Mouse (Mus musculus): Measurements from ENCODE around the gene Gal3st4. TPM values are rescaled to one million over a fixed set of nuclear protein-coding genes. Genes with fewer than 3 reads are reported as not detected.
A peak's percentile ranks its signal among the peaks of the same experiment; 100 is the strongest.

The Gal3st4 gene
- polyA plus RNA-seq, 1 experiment from 2014 or later = 3.1 TPM

DNA sequence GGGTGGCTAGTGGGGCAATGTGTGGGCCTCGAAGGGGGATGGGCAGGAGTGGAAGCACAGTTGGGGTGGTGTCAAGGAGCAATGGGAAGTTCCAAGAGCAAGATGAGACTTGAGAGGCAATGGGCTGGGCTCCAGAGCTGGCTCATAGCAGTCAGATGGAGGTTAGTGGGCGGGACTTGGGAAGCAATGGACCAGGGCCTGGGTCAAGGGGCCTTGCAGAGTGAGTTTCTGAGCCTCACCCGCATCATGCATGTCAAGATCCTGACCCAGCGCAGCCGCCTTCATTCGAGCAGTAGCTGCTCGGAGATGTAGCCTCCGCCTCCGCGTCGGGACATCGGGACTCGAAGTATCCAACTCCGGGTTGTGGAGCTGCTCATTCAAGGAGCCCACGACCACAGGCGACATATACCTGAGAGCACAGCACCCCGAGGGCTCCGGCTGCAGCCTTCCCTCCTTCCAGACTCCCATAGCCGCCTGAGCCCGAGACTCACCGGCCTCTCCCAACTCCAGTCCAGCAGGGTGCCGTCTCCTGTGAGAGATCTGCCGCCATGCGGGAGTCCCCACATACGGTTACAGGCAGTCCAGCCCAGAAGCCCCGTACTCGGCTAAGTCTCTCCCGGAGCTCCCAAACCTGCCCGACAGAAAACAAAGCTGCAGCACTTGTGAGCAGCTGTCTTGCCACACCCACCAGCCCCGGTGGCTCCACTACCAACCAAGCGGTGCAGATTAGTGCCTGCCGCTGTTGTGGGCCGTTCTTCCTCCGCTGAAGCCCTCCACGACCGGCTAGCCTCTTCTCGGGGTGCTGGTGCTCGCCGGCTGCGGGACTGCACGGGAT is 2.8 kb upstream of the Gal3st4 start:
- peaks cover 45% of the 10 kb centered on the region for H3K36me3 ChIP-seq (replicated peaks)
- peak overlapping the region; percentile 73 for H3K27ac ChIP-seq
- H3K4me3 ChIP-seq = peak overlapping the region; percentile 47
- WGBS = 6% methylated on average over 41 of the region's 41 CpGs
- no peak for DNase-seq (ENCODE audit: extremely low spot score, low spot score)
- H3K4me1 ChIP-seq = peaks cover 89% of the 10 kb centered on the region
- peaks cover 51% of the 10 kb centered on the region for H3K27me3 ChIP-seq (ENCODE audit: poor library complexity, severe bottlenecking)
- H3K9me3 ChIP-seq = peaks cover 1% of the 10 kb centered on the region

DNA sequence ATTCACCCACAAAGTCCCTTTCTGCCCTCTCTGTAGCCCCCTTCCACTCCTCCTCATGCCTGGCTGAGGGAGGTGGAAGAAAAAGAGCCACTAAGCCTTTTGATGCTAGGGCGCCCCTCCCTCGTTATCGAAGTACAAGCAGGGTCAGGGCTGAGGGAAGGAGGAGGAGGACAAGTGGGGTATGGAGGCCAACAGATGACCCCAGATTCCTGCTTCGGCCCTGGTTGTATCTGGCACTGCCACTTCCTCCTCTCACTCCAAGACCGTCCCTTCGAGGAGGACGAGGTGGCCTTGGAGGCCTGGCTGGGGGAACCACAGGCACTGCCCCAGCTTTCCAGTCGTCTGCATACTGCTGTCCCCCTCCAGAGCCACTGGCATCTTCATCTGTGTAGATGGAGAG is 1.5 kb upstream of the Gal3st4 start:
- Histone ChIP-seq H3K27ac (no peak overlapping the region), H3K9me3 (no peaks in the 10 kb centered on the region), H3K36me3 (replicated peaks) (peaks cover 45% of the 10 kb centered on the region), H3K4me1 (peaks cover 86% of the 10 kb centered on the region), H3K27me3 (ENCODE audit: poor library complexity, severe bottlenecking) (peaks cover 51% of the 10 kb centered on the region), H3K4me3 (no peak overlapping the region; the same call in 1 of the 2 replicates)
- 63% methylated on average over 8 of the region's 8 CpGs for WGBS
- no peak for DNase-seq (ENCODE audit: extremely low spot score, low spot score)

DNA sequence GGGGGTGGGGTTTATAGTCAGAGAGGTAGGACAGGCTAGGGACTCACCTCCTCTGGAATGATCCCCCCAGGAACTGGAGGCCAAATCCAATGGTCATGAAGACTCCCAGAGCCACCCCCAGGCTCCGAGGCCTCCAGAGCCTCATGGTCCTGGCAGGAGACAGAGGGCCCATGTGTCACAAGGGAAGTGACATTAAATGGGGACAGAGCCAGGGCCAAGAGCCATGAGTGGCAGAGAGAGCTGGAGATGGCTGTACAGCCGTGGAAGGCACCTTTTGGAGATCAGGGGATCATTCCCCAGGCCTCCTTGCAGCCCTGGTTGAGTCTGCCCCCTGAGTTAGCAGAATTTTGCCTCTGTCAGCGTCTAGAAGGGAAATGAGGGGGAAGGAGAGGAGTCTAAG is 1.4 kb downstream of the Gal3st4 start:
- 46% methylated on average over 3 of the region's 3 CpGs for WGBS
- peaks cover 56% of the 10 kb centered on the region for H3K4me1 ChIP-seq

DNA sequence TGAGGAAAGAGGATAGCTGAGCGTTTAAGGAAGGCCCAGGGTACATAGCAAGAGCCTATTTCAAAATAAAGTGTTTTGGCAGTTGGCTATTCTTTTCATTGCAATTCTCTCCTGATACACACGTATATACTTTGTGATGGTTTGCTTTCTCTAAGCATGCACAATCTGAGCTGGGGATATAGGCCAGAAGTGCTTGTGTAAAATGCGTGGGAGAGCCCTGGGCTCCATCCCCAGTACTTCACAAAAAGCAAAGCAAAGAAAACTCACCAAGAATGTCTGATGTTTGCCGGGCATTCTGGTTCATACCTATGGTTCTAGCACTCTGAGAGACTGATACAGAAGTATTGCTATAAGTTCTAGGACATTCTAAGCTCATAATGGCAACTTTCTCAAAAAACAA is 3.7 kb downstream of the Gal3st4 start:
- H3K9me3 ChIP-seq = no peaks in the 10 kb centered on the region
- peaks cover 44% of the 10 kb centered on the region for H3K4me1 ChIP-seq
- H3K27me3 ChIP-seq (ENCODE audit: poor library complexity, severe bottlenecking) = peaks cover 25% of the 10 kb centered on the region
- WGBS = 84% methylated on average over 4 of the region's 4 CpGs
- H3K36me3 ChIP-seq (replicated peaks) = peaks cover 14% of the 10 kb centered on the region
- H3K27ac ChIP-seq = no peak overlapping the region
- DNase-seq (ENCODE audit: extremely low spot score, low spot score) = no peak
- no peak overlapping the region for H3K4me3 ChIP-seq

More for the DNA sequence above, 1.4 kb downstream of the Gal3st4 start:
- Histone ChIP-seq H3K9me3 (no peaks in the 10 kb centered on the region), H3K4me3 (no peak overlapping the region), H3K36me3 (replicated peaks) (peaks cover 25% of the 10 kb centered on the region), H3K27me3 (ENCODE audit: poor library complexity, severe bottlenecking) (peaks cover 39% of the 10 kb centered on the region), H3K27ac (no peak overlapping the region)
- DNase-seq (ENCODE audit: extremely low spot score, low spot score) = no peak

DNA sequence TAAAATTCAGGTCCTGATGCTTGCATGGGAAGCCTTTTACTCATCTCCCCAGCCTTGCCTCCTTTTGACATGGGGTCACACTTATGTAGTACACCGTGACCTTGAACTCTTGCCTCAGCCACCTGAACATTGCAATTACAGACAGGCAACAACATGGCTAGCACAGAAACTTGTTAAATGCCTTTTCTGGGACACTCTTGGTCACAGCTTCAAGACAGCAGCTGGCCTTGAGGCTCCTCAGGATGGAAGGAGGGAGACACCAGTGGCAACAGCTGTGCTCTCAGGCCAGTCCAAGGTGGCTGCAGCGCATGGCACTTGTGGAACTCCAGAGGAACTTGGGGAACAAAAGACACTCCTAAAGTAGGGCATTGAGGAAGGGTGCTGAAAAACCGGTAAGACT is 5.5 kb downstream of the Gal3st4 start:
- Histone ChIP-seq H3K4me3 (no peak overlapping the region), H3K4me1 (peaks cover 40% of the 10 kb centered on the region), H3K27me3 (ENCODE audit: poor library complexity, severe bottlenecking) (peaks cover 17% of the 10 kb centered on the region), H3K9me3 (no peaks in the 10 kb centered on the region), H3K27ac (no peak overlapping the region), H3K36me3 (replicated peaks) (peaks cover 19% of the 10 kb centered on the region)
- DNase-seq (ENCODE audit: extremely low spot score, low spot score) = no peak
- WGBS = 86% methylated on average over 3 of the region's 3 CpGs

DNA sequence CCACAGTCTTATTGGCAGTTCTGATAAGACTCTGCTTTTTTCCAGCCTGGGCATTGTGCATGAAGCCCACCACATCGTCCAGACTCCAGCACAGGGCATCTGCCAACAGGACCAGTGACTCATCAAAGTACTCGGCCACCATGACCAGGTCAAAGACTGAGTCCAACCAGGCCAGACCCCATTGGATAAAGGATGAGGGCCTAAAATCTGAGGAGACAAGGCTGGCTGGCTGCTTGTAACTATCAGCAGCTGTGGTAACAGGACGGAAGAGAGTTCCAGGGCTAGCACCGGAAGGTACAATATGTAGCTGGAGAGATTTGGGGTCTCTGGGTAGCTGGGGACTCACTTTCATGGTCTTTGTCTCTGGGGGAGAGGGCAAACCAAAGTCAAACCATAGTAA is 6.9 kb downstream of the Gal3st4 start:
- peaks cover 3% of the 10 kb centered on the region; the same call in 1 of the 2 replicates for H3K27me3 ChIP-seq (ENCODE audit: poor library complexity, severe bottlenecking)
- WGBS = 96% methylated on average over 4 of the region's 4 CpGs
- H3K4me3 ChIP-seq = no peak overlapping the region
- no peak for DNase-seq (ENCODE audit: extremely low spot score, low spot score)
- no peak overlapping the region for H3K27ac ChIP-seq
- peaks cover 33% of the 10 kb centered on the region for H3K36me3 ChIP-seq (replicated peaks)
- H3K4me1 ChIP-seq = peaks cover 31% of the 10 kb centered on the region
- no peaks in the 10 kb centered on the region for H3K9me3 ChIP-seq

DNA sequence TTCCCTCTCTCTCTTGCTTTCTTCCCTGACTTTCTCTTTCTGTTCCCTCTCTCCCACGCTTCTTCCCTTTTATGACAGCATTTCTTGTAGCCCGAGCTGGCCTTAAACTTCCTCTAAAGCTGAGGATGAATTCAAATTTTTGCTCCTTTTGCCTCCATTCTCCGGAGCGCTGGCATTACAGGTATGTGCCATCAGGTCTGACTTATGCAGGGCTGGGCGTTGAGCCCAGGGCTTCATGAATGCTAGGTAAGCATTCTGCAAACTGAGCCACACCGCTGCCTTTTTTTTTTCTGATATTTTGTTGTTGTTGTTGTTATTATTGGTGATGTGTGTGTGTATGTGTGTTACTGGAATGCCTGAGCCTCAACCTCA is 8.4 kb downstream of the Gal3st4 start:
- H3K9me3 ChIP-seq = no peaks in the 10 kb centered on the region
- H3K27me3 ChIP-seq (ENCODE audit: poor library complexity, severe bottlenecking) = no peaks in the 10 kb centered on the region
- peaks cover 30% of the 10 kb centered on the region for H3K4me1 ChIP-seq
- H3K27ac ChIP-seq = peak overlapping the region; percentile 93
- peak overlapping the region; percentile 99 for H3K4me3 ChIP-seq
- peaks cover 48% of the 10 kb centered on the region for H3K36me3 ChIP-seq (replicated peaks)
- WGBS = 17% methylated on average over 6 of the region's 6 CpGs
- no peak for DNase-seq (ENCODE audit: extremely low spot score, low spot score)

DNA sequence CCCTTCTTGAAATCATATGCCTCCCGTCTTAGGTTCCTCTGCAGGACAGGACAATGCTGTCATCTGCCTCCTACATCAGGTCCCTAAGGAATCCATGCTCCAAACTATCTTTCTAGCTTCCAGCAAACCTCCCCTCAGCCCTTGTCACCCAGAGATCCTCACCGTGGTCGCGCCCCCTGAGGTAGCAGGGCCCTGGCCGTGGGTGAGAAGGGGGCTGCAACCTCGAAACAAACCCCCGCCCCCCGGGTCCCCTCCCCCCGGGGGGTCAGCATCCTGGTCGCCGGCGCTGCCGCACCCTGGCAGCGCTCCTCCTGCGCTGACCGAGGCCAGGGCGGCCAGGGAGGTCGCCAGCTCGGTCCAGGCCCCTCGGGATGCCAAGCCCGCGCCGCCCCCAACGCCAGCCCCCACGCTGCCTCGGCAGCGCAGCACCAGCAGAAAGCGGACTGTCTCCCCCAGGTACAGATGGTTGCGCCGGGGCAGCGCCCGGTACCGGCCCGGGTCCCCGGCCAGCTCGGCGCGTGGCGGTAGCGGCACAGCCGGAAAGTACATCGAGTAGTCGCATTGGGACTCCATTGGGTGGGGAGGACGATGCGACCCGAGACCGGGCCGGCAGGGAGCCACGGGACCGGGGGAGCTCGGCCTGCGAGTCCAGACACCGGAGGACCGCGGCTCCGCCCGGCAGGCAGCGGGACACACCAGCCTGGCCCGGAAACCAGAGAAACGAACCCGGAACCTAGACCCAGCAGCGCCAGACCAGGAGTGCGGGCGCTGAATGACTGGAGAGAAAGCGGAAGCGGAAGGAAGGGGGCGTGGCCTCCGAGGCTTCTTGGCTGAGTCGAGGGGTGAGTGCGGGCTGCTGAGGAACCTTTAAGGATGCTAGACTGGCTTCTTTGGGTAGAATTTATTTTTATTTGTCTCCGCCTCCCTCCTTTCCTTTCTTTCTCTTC is 9.1 kb downstream of the Gal3st4 start, which contains the start of gene BC037034:
Gene BC037034 (minus strand): TSS at position 774 of the 947 bp plus-strand sequence.
- Histone ChIP-seq H3K9me3 (no peaks in the 10 kb centered on the region), H3K27ac (peak within 1 kb of the TSS; percentile 93), H3K36me3 (replicated peaks) (peaks cover 54% of the 10 kb centered on the region), H3K4me3 (peak within 1 kb of the TSS; percentile 99), H3K4me1 (peaks cover 30% of the 10 kb centered on the region), H3K27me3 (ENCODE audit: poor library complexity, severe bottlenecking) (no peaks in the 10 kb centered on the region)
- under 1% methylated on average over 66 of the region's 71 CpGs for WGBS
- DNase-seq (ENCODE audit: extremely low spot score, low spot score) = peak; percentile 90

DNA sequence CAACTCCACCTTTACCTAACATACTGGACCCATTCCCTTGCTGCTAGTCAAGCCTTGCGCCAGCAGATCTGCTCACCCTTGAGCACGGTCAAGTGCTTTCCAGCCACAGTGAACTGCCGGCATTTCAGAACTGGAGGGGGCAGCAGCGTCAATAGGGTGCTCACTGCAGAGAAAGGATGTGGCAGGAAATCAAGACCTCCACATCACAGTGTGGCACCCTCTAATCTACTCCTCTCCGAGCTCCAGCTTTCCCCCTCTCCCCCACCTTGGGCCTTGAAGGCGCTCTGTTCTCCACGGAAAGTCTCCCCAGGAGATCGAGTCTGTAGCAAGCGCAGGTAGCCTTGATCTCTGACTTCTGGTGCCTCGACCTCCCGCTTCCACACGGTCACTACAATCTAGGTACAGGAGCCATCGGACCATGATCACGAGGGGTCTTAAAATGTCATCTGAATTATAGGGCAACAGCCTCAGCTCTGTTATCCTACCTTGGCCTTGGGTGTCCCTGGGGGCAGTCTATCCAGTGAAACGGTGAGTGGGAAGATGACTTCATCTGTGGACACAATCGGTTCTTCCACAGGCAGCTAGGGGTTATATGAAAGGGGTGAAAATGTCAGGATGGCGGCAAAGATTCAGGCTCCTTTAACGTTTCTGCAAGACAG is 9.9 kb downstream of the Gal3st4 start:
- 72% methylated on average over 18 of the region's 18 CpGs for WGBS
- peak overlapping the region; percentile 93 for H3K27ac ChIP-seq
- H3K27me3 ChIP-seq (ENCODE audit: poor library complexity, severe bottlenecking) = no peaks in the 10 kb centered on the region
- H3K4me1 ChIP-seq = peaks cover 30% of the 10 kb centered on the region
- no peaks in the 10 kb centered on the region for H3K9me3 ChIP-seq
- peaks cover 62% of the 10 kb centered on the region for H3K36me3 ChIP-seq (replicated peaks)
- peak overlapping the region; percentile 99 for H3K4me3 ChIP-seq
- DNase-seq (ENCODE audit: extremely low spot score, low spot score) = no peak

DNA sequence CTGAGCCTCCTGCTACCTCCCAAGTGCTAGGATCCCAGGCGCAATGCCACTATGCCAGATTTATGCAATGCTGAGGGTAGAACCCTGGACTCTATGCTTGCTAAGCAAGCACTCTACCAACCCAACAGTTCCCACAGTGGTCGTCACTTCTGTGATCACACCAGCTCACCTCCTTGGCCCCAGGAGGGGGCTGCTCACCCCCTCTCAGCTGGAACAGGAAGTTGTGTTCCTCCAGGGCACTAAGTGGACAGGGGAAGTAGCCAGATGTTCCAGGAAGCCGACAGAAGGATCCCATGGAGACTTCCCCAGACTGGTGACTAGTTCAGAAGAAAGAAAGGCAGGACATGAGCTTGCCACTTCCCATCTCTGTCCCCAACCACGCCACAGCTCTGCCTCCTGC is 10.6 kb downstream of the Gal3st4 start:
- Histone ChIP-seq H3K4me3 (peak overlapping the region; percentile 99; the same call in 1 of the 2 replicates), H3K4me1 (peaks cover 30% of the 10 kb centered on the region), H3K9me3 (no peaks in the 10 kb centered on the region), H3K27me3 (ENCODE audit: poor library complexity, severe bottlenecking) (no peaks in the 10 kb centered on the region), H3K27ac (no peak overlapping the region), H3K36me3 (replicated peaks) (peaks cover 66% of the 10 kb centered on the region)
- no peak for DNase-seq (ENCODE audit: extremely low spot score, low spot score)
- WGBS = 74% methylated on average over 4 of the region's 4 CpGs

DNA sequence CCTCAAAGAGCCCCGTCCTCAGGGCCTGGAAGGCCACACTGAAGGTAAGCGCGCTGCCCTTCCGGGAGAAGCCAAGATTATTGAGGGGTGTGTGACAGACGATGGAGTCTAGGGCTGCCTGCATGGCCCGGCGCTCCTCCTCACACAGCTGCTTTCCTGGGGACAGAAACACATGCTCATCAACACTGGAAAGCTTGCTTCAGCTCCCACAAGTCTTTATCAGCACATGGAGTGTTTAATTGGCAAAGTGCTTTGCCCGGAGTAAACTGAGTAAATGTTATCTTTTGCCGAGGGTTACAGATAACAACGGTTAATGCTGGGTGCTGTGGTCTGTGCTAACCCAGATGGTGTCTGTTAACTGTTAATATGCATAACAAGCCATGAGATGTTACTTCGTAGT is 11.8 kb downstream of the Gal3st4 start:
- no peak for DNase-seq (ENCODE audit: extremely low spot score, low spot score)
- 90% methylated on average over 11 of the region's 11 CpGs for WGBS
- peaks cover 58% of the 10 kb centered on the region for H3K36me3 ChIP-seq (replicated peaks)
- H3K27ac ChIP-seq = no peak overlapping the region
- H3K27me3 ChIP-seq (ENCODE audit: poor library complexity, severe bottlenecking) = no peaks in the 10 kb centered on the region
- peaks cover 41% of the 10 kb centered on the region for H3K4me1 ChIP-seq
- H3K4me3 ChIP-seq = peak overlapping the region; percentile 1; the same call in 1 of the 2 replicates
- H3K9me3 ChIP-seq = no peaks in the 10 kb centered on the region

DNA sequence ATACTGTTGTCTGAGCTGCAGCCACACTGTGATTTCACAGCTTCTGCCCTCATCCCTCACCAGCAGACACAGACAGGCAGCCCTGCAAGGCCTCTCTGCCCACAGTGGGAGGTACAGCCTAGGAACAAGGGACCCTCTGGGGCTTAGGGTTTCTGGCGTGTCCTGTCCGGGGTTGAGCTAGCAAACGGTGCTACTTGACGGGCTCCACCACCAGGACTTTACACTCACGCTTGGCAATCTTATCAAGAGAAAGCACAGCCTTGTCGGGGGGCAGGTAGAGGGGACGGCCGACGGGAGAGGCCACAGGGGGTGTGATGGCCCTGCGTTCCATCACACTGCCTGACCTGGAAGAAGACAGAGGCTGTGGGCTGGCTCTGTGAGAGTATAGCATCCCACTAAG is 12.6 kb downstream of the Gal3st4 start:
- H3K9me3 ChIP-seq = no peaks in the 10 kb centered on the region
- H3K4me1 ChIP-seq = peaks cover 46% of the 10 kb centered on the region
- H3K27me3 ChIP-seq (ENCODE audit: poor library complexity, severe bottlenecking) = no peaks in the 10 kb centered on the region
- DNase-seq (ENCODE audit: extremely low spot score, low spot score) = no peak
- H3K4me3 ChIP-seq = no peak overlapping the region
- no peak overlapping the region for H3K27ac ChIP-seq
- 88% methylated on average over 10 of the region's 10 CpGs for WGBS
- H3K36me3 ChIP-seq (replicated peaks) = peaks cover 52% of the 10 kb centered on the region

Measured in forebrain, embryonic 10.5 days (tissue).